Mouse (Mus musculus) intestine, postnatal 0 days (tissue): ENCODE results near the gene Pnkd. TPM values are rescaled to one million over a fixed set of nuclear protein-coding genes. Genes with fewer than 3 reads are reported as not detected.
A peak's percentile ranks its signal among the peaks of the same experiment; 100 is the strongest.

Source experiments
- ATAC-seq: fragments of 200-750 bp; cut with Nextera tagmentation; 2 replicates; pipeline ENCODE4 v1.8.0; 2017; ENCODE audit warnings: mild to moderate bottlenecking, moderate TSS enrichment, moderate library complexity
- H3K27ac ChIP-seq: fragments of 300-500 bp; sonication (generic); 2 replicates; pipeline ENCODE4 v1.5.1; 2014; ENCODE audit warnings: mild to moderate bottlenecking, low read depth, low read length, moderate library complexity
- H3K27me3 ChIP-seq: fragments of 300-500 bp; sonication (generic); replicated peaks from 2 replicates; pipeline ENCODE4 v1.6.1; 2014; ENCODE audit warnings: low read length, mixed read lengths; ENCODE audit not compliant: control insufficient read depth, insufficient read depth
- H3K36me3 ChIP-seq: fragments of 300-500 bp; sonication (generic); 2 replicates; pipeline ENCODE4 v1.6.1; 2014; ENCODE audit warnings: mild to moderate bottlenecking, moderate library complexity; ENCODE audit not compliant: control insufficient read depth, insufficient read depth
- H3K4me1 ChIP-seq: fragments of 300-500 bp; sonication (generic); replicated peaks from 2 replicates; pipeline ENCODE4 v1.6.1; 2014; ENCODE audit warnings: antibody characterized with exemption, low read length, mixed read lengths; ENCODE audit not compliant: control insufficient read depth, insufficient read depth
- H3K4me2 ChIP-seq: fragments of 300-500 bp; sonication (generic); replicated peaks from 2 replicates; pipeline ENCODE4 v1.6.1; 2014; ENCODE audit warnings: low read depth, mild to moderate bottlenecking, moderate library complexity
- H3K4me3 ChIP-seq: fragments of 300-500 bp; sonication (generic); 2 replicates; pipeline ENCODE4 v1.5.1; 2014; ENCODE audit warnings: low read depth, low read length
- H3K9ac ChIP-seq: fragments of 300-500 bp; sonication (generic); 2 replicates; pipeline ENCODE4 v1.6.1; 2014; ENCODE audit warnings: mild to moderate bottlenecking, low read depth, low read length
- H3K9me3 ChIP-seq: fragments of 300-500 bp; sonication (generic); 2 replicates; pipeline ENCODE4 v1.6.1; 2016; ENCODE audit warnings: mixed run types; ENCODE audit not compliant: control insufficient read depth
- CTCF ChIP-seq: sonication (generic); IDR thresholded peaks from 2 replicates; pipeline ENCODE4 v1.5.1; 2016; ENCODE audit warnings: low read depth, mild to moderate bottlenecking, control low read depth, antibody characterized with exemption, moderate library complexity
- WGBS: fragments of 180-500 bp; shearing (Covaris S2); extraction: QIAGEN DNeasy Blood & Tissue Kit; methylation state at CpG from one replicate; pipeline ENCODE4 v1.1.7; 2014; 5-methylcytosine and 5-hydroxymethylcytosine counted together
- polyA plus RNA-seq: library from polyadenylated mRNA; unstranded; fragments of >200 nt; fragmentation: Nextera tagmentation; extraction: Ambion mirVana; gene quantifications from 2 replicates; pipeline ENCODE4 v1.2.1, GENCODE M21; 2015

Pnkd gene
- polyA plus RNA-seq, 1 experiment from 2014 or later: 107 TPM

- H3K36me3 ChIP-seq: peaks cover 54% of the 10 kb centered on the region
- H3K4me2 ChIP-seq: no peak overlapping the region
- no peak overlapping the region for H3K9ac ChIP-seq
- no peaks in the 10 kb centered on the region for H3K9me3 ChIP-seq
- no peak for TF ChIP-seq CTCF
- peaks cover 33% of the 10 kb centered on the region for H3K4me1 ChIP-seq
- no peak for ATAC-seq
- no peak overlapping the region for H3K27ac ChIP-seq
- WGBS: 84% methylated on average over 8 of the region's 8 CpGs
- no peak overlapping the region for H3K4me3 ChIP-seq
- no peaks in the 10 kb centered on the region for H3K27me3 ChIP-seq
These were observed 8.7 kb downstream of the Pnkd start for GRCm38 (mm10) chr1:74293306-74293960.

DNA sequence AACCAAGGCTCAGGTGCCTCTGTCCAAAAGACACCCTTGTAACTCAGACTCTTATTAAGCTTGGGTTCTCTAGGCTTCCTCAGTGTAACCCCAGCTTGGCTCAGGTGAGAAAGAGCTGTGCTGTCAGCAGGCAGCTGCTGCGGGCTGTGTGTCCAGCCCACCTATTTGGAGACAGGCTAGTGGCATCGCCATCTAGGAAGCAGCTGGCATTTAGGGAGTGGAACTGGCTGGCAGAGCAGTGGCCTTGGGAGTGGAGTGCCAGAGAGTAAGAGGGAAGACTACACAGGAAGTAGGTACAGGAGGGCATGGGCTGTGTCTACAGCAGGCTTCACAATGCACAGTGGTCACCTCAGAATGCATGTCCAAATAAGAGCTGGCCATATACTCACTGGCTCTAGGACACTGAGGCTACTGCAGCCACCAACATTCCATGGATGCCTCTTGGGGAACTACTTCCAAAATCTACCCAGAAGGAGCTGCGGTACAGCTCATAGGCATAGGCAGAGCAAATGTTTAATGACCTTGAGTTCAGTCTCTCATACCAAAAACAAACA is 9.4 kb downstream of the Pnkd start:
- H3K4me3 ChIP-seq: no peak overlapping the region
- no peaks in the 10 kb centered on the region for H3K27me3 ChIP-seq
- no peak for ATAC-seq
- no peak overlapping the region for H3K9ac ChIP-seq
- H3K4me2 ChIP-seq: no peak overlapping the region
- TF ChIP-seq CTCF: no peak
- WGBS: 85% methylated on average over 3 of the region's 3 CpGs
- H3K9me3 ChIP-seq: no peaks in the 10 kb centered on the region
- H3K27ac ChIP-seq: no peak overlapping the region; the same call in 1 of the 2 replicates
- H3K4me1 ChIP-seq: peaks cover 39% of the 10 kb centered on the region
- H3K36me3 ChIP-seq: peaks cover 48% of the 10 kb centered on the region

DNA sequence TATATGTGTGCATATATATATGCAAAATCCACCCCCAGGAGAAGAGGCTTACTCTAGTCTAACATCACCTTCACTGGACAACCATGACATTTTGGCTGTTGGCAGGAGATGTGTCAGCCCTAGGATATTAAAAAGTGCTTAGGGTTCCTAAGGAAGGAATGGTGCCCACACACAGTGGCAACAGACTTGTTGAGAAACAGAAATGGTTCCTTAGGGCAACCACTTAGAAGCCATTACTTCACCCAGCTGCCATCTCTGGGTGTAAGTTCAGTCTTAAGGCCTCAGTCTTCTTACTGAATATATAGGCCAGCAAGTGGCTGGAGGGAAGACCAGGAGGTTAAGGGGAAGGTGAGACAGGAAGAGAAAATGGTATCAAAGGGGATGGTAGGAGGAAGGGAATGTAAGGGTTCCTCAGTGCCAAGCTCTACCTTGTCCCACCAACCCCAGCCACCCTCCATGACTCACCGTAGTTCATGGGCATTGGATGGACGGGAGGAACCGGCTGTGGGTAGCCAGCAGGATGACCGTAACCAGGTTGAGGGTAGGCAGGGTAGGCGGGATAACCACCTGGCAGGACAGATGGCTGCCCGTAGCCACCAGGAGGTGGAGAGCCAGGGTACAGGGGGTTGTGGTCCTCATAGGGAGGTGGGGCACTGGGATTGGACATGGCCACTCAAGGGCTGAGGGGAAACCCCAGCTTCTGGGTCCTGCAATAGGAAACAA is 10.2 kb downstream of the Pnkd start:
- peak; percentile 40 for TF ChIP-seq CTCF
- 66% methylated on average over 6 of the region's 6 CpGs for WGBS
- H3K9ac ChIP-seq: no peak overlapping the region; the same call in 1 of the 2 replicates
- H3K36me3 ChIP-seq: peaks cover 42% of the 10 kb centered on the region
- H3K4me3 ChIP-seq: 0 out of 2 replicates have a peak overlapping the region, but pooled peaks have one; percentile 33
- H3K27me3 ChIP-seq: no peaks in the 10 kb centered on the region
- peak; percentile 0; the same call in 1 of the 2 replicates for ATAC-seq
- H3K9me3 ChIP-seq: no peaks in the 10 kb centered on the region
- H3K4me2 ChIP-seq: peak overlapping the region; percentile 70
- H3K27ac ChIP-seq: peak overlapping the region; percentile 98
- peaks cover 42% of the 10 kb centered on the region for H3K4me1 ChIP-seq

DNA sequence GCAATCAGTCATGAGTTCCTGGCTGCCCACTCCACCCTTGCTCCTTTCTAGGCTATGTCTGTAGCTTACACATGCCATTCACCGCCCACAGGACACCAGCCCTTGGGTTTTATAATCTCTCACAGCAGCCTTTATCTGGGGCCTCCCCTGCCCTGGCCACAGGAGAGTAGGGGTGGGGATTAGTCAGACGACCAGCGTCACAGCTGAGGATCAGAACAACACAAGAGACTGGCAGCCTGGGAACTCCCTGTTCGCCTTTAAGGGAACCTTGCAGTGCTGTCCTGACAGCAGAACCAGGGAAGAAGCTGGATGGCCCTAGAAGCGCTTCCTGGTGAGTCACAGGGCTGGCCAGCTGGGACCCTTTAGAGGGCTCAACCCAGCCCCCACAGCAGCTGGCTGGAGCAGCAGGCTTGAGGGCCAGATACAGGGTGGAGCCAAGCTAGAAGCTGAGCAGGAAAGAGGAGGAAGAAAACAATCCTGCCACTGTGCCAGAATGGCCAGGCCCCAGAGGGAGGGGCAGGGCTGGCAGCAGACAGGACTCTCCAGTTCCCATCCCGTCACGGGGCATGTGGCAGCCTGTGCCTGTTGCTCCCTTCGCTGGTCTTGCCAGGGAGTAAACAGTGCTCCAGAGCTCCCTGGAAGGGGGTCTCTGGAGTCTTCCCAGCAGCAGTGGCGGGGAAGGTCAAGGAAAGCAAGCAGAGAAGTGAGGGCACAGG is 10.9 kb downstream of the Pnkd start:
- peak; percentile 90 for ATAC-seq
- Histone ChIP-seq H3K4me2 (peak overlapping the region; percentile 70), H3K36me3 (peaks cover 36% of the 10 kb centered on the region), H3K9me3 (no peaks in the 10 kb centered on the region), H3K27ac (peak overlapping the region; percentile 98), H3K9ac (peak overlapping the region; percentile 53), H3K4me3 (peak overlapping the region; percentile 33), H3K4me1 (peaks cover 43% of the 10 kb centered on the region), H3K27me3 (no peaks in the 10 kb centered on the region)
- 4% methylated on average over 9 of the region's 9 CpGs for WGBS
- no peak for TF ChIP-seq CTCF

DNA sequence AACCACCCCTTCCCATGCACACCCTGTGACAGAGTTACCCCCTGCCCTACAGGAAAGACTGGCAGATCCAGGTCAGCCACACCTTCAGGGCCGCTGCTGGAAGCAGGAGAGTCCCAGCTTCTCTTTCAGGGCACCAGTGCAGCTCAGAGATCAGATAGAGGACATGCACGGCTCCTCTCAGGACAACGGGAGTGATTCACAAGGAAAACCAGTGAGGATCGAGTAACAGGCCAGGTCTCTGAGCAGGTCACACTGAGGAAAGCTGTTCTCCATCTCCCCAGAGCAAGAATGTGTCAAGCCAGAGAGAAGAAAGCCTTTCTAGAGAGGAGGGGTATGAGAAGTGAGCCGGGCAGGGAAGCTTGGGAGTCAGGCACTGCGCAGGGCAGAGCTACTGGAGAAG is 11.7 kb downstream of the Pnkd start:
- TF ChIP-seq CTCF: no peak
- ATAC-seq: no peak
- peak overlapping the region; percentile 33 for H3K4me3 ChIP-seq

DNA sequence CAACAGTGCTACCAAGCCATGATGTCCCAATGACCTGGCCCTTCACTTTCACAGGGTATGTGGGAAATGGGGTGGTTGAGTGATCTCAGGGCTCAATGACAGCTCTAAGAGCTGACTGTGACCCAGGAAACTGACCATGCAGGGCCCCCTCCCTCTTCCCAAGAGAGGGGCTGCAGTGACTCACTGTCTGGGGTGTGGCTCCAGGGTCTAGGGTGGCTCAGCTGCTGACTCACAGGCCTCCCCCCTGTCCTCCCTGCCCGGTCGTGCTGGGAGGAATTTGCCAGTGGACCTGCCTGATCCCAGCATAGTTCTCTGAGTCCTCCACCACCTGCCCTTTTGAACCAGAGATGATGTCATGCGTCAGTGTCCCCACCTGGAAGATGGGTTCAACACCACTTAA is 12.5 kb downstream of the Pnkd start:
- WGBS: 35% methylated on average over 3 of the region's 3 CpGs
- H3K36me3 ChIP-seq: peaks cover 19% of the 10 kb centered on the region
- TF ChIP-seq CTCF: no peak
- peak overlapping the region; percentile 70 for H3K4me2 ChIP-seq
- no peaks in the 10 kb centered on the region for H3K9me3 ChIP-seq
- ATAC-seq: no peak
- no peak overlapping the region for H3K4me3 ChIP-seq
- H3K27me3 ChIP-seq: no peaks in the 10 kb centered on the region
- H3K9ac ChIP-seq: no peak overlapping the region
- H3K4me1 ChIP-seq: peaks cover 56% of the 10 kb centered on the region
- peak overlapping the region; percentile 98 for H3K27ac ChIP-seq

More for the DNA sequence above, 11.7 kb downstream of the Pnkd start:
- H3K27ac ChIP-seq: peak overlapping the region; percentile 98
- H3K4me2 ChIP-seq: peak overlapping the region; percentile 70
- H3K9ac ChIP-seq: peak overlapping the region; percentile 53
- peaks cover 50% of the 10 kb centered on the region for H3K4me1 ChIP-seq
- WGBS: 15% methylated on average over 6 of the region's 6 CpGs
- H3K27me3 ChIP-seq: no peaks in the 10 kb centered on the region
- no peaks in the 10 kb centered on the region for H3K9me3 ChIP-seq
- peaks cover 27% of the 10 kb centered on the region for H3K36me3 ChIP-seq
